Mouse (Mus musculus): ENCODE measurements at regions not wholly inside any gene's neighbourhood (a gene's known extent, or its start where the extent isn't known, plus 50 kb on each side); places are given as distances from the start of the nearest gene placed in this dataset.

- no peak for TF ChIP-seq POLR2A (IDR thresholded peaks at IDR 0.05; ENCODE audit: low read depth, low read length)
- TF ChIP-seq CTCF (IDR thresholded peaks at IDR 0.05; ENCODE audit: extremely low read depth, insufficient read depth, insufficient read length, insufficient replicate concordance), result no peak
- H3K4me1 ChIP-seq (ENCODE audit: control insufficient read depth, insufficient read depth, insufficient read length), result no peaks in the 10 kb centered on the region
- whole genome bisulfite sequencing, result 74% methylated on average over 2 of the region's 2 CpGs
- no peaks in the 10 kb centered on the region for H3K36me3 ChIP-seq (ENCODE audit: control insufficient read depth, insufficient read depth, low read length)
- H3K27ac ChIP-seq (ENCODE audit: insufficient read depth, low read length), result no peak overlapping the region
- H3K4me3 ChIP-seq (ENCODE audit: extremely low read depth, insufficient read depth, insufficient read length), result no peak overlapping the region
- DNase-seq (ENCODE audit: low read depth in 1 of 2, low spot score in 2 of 2), result no peak
- no peaks in the 10 kb centered on the region for H3K27me3 ChIP-seq (ENCODE audit: control insufficient read depth, insufficient read depth, low read length)
Observed at GRCm38 (mm10) chr12:77100482-77100881, 137.4 kb upstream of the Fut8 start.

GRCm38 (mm10) chr12:77099521-77099920, 137.5 kb upstream of the Max start:
- no peak for DNase-seq (ENCODE audit: low read depth in 1 of 2, low spot score in 2 of 2)
- Histone ChIP-seq H3K27me3 (ENCODE audit: control insufficient read depth, insufficient read depth, low read length) (no peaks in the 10 kb centered on the region), H3K27ac (ENCODE audit: insufficient read depth, low read length) (no peak overlapping the region), H3K4me3 (ENCODE audit: extremely low read depth, insufficient read depth, insufficient read length) (no peak overlapping the region), H3K36me3 (ENCODE audit: control insufficient read depth, insufficient read depth, low read length) (no peaks in the 10 kb centered on the region), H3K4me1 (ENCODE audit: control insufficient read depth, insufficient read depth, insufficient read length) (no peaks in the 10 kb centered on the region)
- 91% methylated on average over 5 of the region's 5 CpGs for WGBS
- TF ChIP-seq CTCF (IDR thresholded peaks at IDR 0.05; ENCODE audit: extremely low read depth, insufficient read depth, insufficient read length, insufficient replicate concordance) (no peak), POLR2A (IDR thresholded peaks at IDR 0.05; ENCODE audit: low read depth, low read length) (no peak)

GRCm38 (mm10) chr12:77098821-77099220, 136.8 kb upstream of the Max start:
- DNase-seq (ENCODE audit: low read depth in 1 of 2, low spot score in 2 of 2), result no peak
- Histone ChIP-seq H3K4me1 (ENCODE audit: control insufficient read depth, insufficient read depth, insufficient read length) (no peaks in the 10 kb centered on the region), H3K27me3 (ENCODE audit: control insufficient read depth, insufficient read depth, low read length) (no peaks in the 10 kb centered on the region), H3K4me3 (ENCODE audit: extremely low read depth, insufficient read depth, insufficient read length) (no peak overlapping the region), H3K27ac (ENCODE audit: insufficient read depth, low read length) (no peak overlapping the region), H3K36me3 (ENCODE audit: control insufficient read depth, insufficient read depth, low read length) (no peaks in the 10 kb centered on the region)
- WGBS, result 88% methylated on average over 4 of the region's 4 CpGs
- TF ChIP-seq CTCF (IDR thresholded peaks at IDR 0.05; ENCODE audit: extremely low read depth, insufficient read depth, insufficient read length, insufficient replicate concordance) (no peak), POLR2A (IDR thresholded peaks at IDR 0.05; ENCODE audit: low read depth, low read length) (no peak)

DNA sequence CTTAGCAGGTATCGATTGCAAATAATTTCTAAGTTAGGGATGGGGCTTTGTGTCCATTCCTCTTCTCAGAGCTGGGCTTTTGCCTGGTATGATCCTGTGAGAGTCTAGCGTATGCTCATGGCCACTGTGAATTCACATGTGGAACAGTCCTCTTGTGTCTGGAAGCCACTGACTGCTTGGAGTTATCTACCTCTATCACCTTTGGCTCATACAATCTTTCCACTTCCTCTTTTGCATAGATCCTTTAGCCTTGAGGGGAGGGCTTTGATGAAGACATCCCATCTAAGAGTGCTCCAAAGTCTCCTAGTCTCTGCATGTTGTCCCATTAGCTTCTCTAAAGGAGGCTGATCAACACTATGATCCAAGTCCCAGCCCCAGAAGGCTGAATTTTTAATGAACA, 135.8 kb upstream of the Max start:
- Histone ChIP-seq H3K4me3 (ENCODE audit: extremely low read depth, insufficient read depth, insufficient read length) (no peak overlapping the region), H3K4me1 (ENCODE audit: control insufficient read depth, insufficient read depth, insufficient read length) (peaks cover 1% of the 10 kb centered on the region; the same call in 1 of the 2 replicates), H3K27me3 (ENCODE audit: control insufficient read depth, insufficient read depth, low read length) (no peaks in the 10 kb centered on the region), H3K27ac (ENCODE audit: insufficient read depth, low read length) (no peak overlapping the region), H3K36me3 (ENCODE audit: control insufficient read depth, insufficient read depth, low read length) (no peaks in the 10 kb centered on the region)
- TF ChIP-seq CTCF (IDR thresholded peaks at IDR 0.05; ENCODE audit: extremely low read depth, insufficient read depth, insufficient read length, insufficient replicate concordance) (no peak), POLR2A (IDR thresholded peaks at IDR 0.05; ENCODE audit: low read depth, low read length) (no peak)
- no peak for DNase-seq (ENCODE audit: low read depth in 1 of 2, low spot score in 2 of 2)
- WGBS, result 88% methylated on average over 2 of the region's 2 CpGs

- DNase-seq (ENCODE audit: low read depth in 1 of 2, low spot score in 2 of 2), result no peak
- no peak for TF ChIP-seq CTCF (IDR thresholded peaks at IDR 0.05; ENCODE audit: extremely low read depth, insufficient read depth, insufficient read length, insufficient replicate concordance)
- TF ChIP-seq POLR2A (IDR thresholded peaks at IDR 0.05; ENCODE audit: low read depth, low read length), result no peak
- H3K36me3 ChIP-seq (ENCODE audit: control insufficient read depth, insufficient read depth, low read length), result no peaks in the 10 kb centered on the region
- no peaks in the 10 kb centered on the region for H3K27me3 ChIP-seq (ENCODE audit: control insufficient read depth, insufficient read depth, low read length)
- peaks cover 4% of the 10 kb centered on the region; the same call in 1 of the 2 replicates for H3K4me1 ChIP-seq (ENCODE audit: control insufficient read depth, insufficient read depth, insufficient read length)
- H3K4me3 ChIP-seq (ENCODE audit: extremely low read depth, insufficient read depth, insufficient read length), result no peak overlapping the region
- H3K27ac ChIP-seq (ENCODE audit: insufficient read depth, low read length), result no peak overlapping the region
- 89% methylated on average over 4 of the region's 4 CpGs for WGBS
Observed at GRCm38 (mm10) chr12:77096461-77096860, 134.5 kb upstream of the Max start.

DNA sequence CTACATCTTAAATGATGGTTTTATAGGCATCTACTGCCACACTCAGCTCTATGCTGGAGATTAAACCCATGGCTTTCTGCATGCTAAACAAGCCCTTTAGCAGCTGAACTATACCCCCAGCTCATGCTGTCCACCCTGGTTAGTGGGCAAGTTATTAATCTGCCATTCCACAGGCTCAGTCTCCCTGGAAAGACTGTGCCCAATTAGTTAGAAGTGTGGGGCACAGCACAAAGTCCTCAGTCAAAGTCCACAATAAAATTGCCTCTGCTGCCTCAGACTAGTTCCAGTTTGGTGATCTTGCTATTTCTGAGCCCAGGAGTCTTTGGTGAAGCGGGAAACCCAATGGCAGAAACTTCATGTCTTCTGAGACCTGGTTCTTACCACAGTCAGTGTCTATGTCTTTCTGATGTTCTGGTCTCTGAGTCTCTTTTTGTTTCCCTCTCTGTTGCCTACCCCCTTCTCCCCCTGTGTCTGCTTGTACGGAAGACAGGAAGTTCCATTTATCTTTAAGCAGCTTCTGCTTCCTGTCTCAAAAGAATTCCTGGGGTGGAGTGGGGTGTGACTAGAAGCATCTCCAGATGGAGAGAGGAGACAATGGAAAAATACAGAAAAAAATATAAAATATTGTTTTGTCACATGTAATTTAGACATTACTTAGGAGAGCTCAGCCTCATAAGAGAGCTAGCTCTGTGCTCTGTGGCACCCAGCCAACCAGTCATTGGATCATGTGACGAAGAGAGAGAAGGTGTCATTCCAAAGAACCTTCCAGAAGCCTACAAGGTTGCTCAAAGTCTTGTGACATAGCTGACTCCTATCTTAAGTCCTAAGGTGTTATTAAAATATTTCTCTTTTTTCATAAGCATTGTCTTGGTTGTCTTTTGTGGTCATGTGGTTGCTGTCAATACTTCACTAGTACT, 133.3 kb upstream of the Max start:
- no peaks in the 10 kb centered on the region for H3K27me3 ChIP-seq (ENCODE audit: control insufficient read depth, insufficient read depth, low read length)
- H3K27ac ChIP-seq (ENCODE audit: insufficient read depth, low read length), result no peak overlapping the region
- H3K4me3 ChIP-seq (ENCODE audit: extremely low read depth, insufficient read depth, insufficient read length), result no peak overlapping the region
- H3K36me3 ChIP-seq (ENCODE audit: control insufficient read depth, insufficient read depth, low read length), result no peaks in the 10 kb centered on the region
- DNase-seq (ENCODE audit: low read depth in 1 of 2, low spot score in 2 of 2), result no peak
- H3K4me1 ChIP-seq (ENCODE audit: control insufficient read depth, insufficient read depth, insufficient read length), result peaks cover 4% of the 10 kb centered on the region; the same call in 1 of the 2 replicates
- TF ChIP-seq POLR2A (IDR thresholded peaks at IDR 0.05; ENCODE audit: low read depth, low read length), result no peak
- TF ChIP-seq CTCF (IDR thresholded peaks at IDR 0.05; ENCODE audit: extremely low read depth, insufficient read depth, insufficient read length, insufficient replicate concordance), result no peak
- 55% methylated on average over 3 of the region's 3 CpGs for WGBS

DNA sequence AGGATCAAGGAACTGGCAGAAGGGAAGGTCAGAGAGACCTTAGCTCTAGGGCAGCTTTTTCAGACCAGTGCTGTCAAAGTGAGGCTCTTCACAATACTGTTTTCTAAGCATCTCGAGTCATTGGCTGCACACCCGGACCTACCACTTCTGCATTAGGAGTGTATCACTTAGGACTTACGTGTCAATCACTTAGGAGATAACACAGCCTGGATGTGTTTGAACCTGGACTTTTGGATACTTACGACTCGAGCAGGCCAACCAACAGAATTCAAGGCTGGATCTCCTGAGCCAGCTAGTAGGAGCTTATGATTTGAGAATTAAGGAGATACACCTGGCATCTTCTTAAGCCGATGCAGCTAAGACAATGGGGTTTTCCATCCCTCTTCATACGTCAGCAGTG, 132.2 kb upstream of the Max start:
- TF ChIP-seq CTCF (IDR thresholded peaks at IDR 0.05; ENCODE audit: extremely low read depth, insufficient read depth, insufficient read length, insufficient replicate concordance), result no peak
- no peak for TF ChIP-seq POLR2A (IDR thresholded peaks at IDR 0.05; ENCODE audit: low read depth, low read length)
- WGBS, result 81% methylated on average over 7 of the region's 7 CpGs
- H3K4me3 ChIP-seq (ENCODE audit: extremely low read depth, insufficient read depth, insufficient read length), result no peak overlapping the region
- no peaks in the 10 kb centered on the region for H3K27me3 ChIP-seq (ENCODE audit: control insufficient read depth, insufficient read depth, low read length)
- DNase-seq (ENCODE audit: low read depth in 1 of 2, low spot score in 2 of 2), result no peak
- no peak overlapping the region for H3K27ac ChIP-seq (ENCODE audit: insufficient read depth, low read length)
- H3K36me3 ChIP-seq (ENCODE audit: control insufficient read depth, insufficient read depth, low read length), result no peaks in the 10 kb centered on the region
- peaks cover 4% of the 10 kb centered on the region; the same call in 1 of the 2 replicates for H3K4me1 ChIP-seq (ENCODE audit: control insufficient read depth, insufficient read depth, insufficient read length)
